Mouse (Mus musculus) kidney, postnatal 0 days (tissue): ENCODE measurements around the gene Mslnl. TPM values are rescaled to one million over a fixed set of nuclear protein-coding genes. Genes with fewer than 3 reads are reported as not detected.
A peak's percentile ranks its signal among the peaks of the same experiment; 100 is the strongest.

ENCODE experiments used
- ATAC-seq: fragments of 200-750 bp; cut with Nextera tagmentation; replicated peaks from 2 replicates; pipeline ENCODE4 v1.8.0; 2017; ENCODE audit warnings: low read depth, moderate number of reproducible peaks, moderate TSS enrichment, moderate library complexity; ENCODE audit not compliant: low FRiP score
- DNase-seq: peaks from one replicate; pipeline ENCODE4 v3.0.0-alpha.2; 2016; ENCODE audit warnings: low spot score
- H3K27ac ChIP-seq: fragments of 300-500 bp; sonication (generic); 2 replicates; pipeline ENCODE4 v1.5.1; 2014; ENCODE audit warnings: mild to moderate bottlenecking
- H3K27me3 ChIP-seq: fragments of 300-500 bp; sonication (generic); 2 replicates; pipeline ENCODE4 v1.6.1; 2014; ENCODE audit warnings: low read length, mixed read lengths; ENCODE audit not compliant: insufficient read depth
- H3K36me3 ChIP-seq: fragments of 300-500 bp; sonication (generic); 2 replicates; pipeline ENCODE4 v1.6.1; 2014; ENCODE audit warnings: low read length, mixed read lengths; ENCODE audit not compliant: insufficient read depth
- H3K4me1 ChIP-seq: fragments of 300-500 bp; sonication (generic); replicated peaks from 2 replicates; pipeline ENCODE4 v1.6.1; 2014; ENCODE audit warnings: antibody characterized with exemption, low read length, mixed read lengths; ENCODE audit not compliant: insufficient read depth
- H3K4me2 ChIP-seq: fragments of 300-500 bp; sonication (generic); 2 replicates; pipeline ENCODE4 v1.6.1; 2014; ENCODE audit warnings: mild to moderate bottlenecking, low read length, moderate library complexity, mixed read lengths
- H3K4me3 ChIP-seq: fragments of 300-500 bp; sonication (generic); replicated peaks from 2 replicates; pipeline ENCODE4 v1.5.1; 2014; ENCODE audit warnings: low read depth, low read length
- H3K9ac ChIP-seq: fragments of 300-500 bp; sonication (generic); 2 replicates; pipeline ENCODE4 v1.6.1; 2014; ENCODE audit warnings: low read depth, low read length
- H3K9me3 ChIP-seq: fragments of 300-500 bp; sonication (generic); replicated peaks from 2 replicates; pipeline ENCODE4 v1.6.1; 2016; ENCODE audit warnings: low read length, inconsistent platforms, mixed read lengths
- CTCF ChIP-seq: IDR thresholded peaks from 2 replicates; pipeline ENCODE4 v1.5.1; 2016; ENCODE audit warnings: antibody characterized with exemption, low read depth, mild to moderate bottlenecking, moderate library complexity
- WGBS: fragments of 180-500 bp; shearing (Covaris S2); extraction: QIAGEN DNeasy Blood & Tissue Kit; methylation state at CpG from one replicate; pipeline ENCODE4 v1.1.7; 2014; 5-methylcytosine and 5-hydroxymethylcytosine counted together
- polyA plus RNA-seq: library from polyadenylated mRNA; unstranded; fragments of >200 nt; fragmentation: Nextera tagmentation; extraction: Ambion mirVana; gene quantifications from 2 replicates; pipeline ENCODE4 v1.2.1, GENCODE M21; 2015

Mslnl gene
- polyA plus RNA-seq, 1 experiment from 2014 or later = not detected

- no peak overlapping the region for H3K4me3 ChIP-seq
- H3K36me3 ChIP-seq = no peaks in the 10 kb centered on the region
- ATAC-seq (no peak), DNase-seq (no peak)
- H3K4me1 ChIP-seq = no peaks in the 10 kb centered on the region
- TF ChIP-seq CTCF = no peak
- H3K9ac ChIP-seq = no peak overlapping the region
- H3K27me3 ChIP-seq = no peaks in the 10 kb centered on the region
- WGBS = 62% methylated on average over 8 of the region's 8 CpGs
- no peaks in the 10 kb centered on the region for H3K9me3 ChIP-seq
- no peak overlapping the region for H3K27ac ChIP-seq
- no peak overlapping the region for H3K4me2 ChIP-seq
Measured at GRCm38 (mm10) chr17:25760148-25760547, 24.3 kb downstream of the Mslnl start.

- no peak overlapping the region for H3K9ac ChIP-seq
- H3K4me1 ChIP-seq = no peaks in the 10 kb centered on the region
- no peaks in the 10 kb centered on the region for H3K36me3 ChIP-seq
- no peaks in the 10 kb centered on the region for H3K27me3 ChIP-seq
- WGBS = 55% methylated on average over 4 of the region's 4 CpGs
- H3K4me3 ChIP-seq = no peak overlapping the region
- no peak overlapping the region for H3K27ac ChIP-seq
- ATAC-seq (no peak), DNase-seq (no peak)
- no peaks in the 10 kb centered on the region for H3K9me3 ChIP-seq
- H3K4me2 ChIP-seq = no peak overlapping the region
- TF ChIP-seq CTCF = no peak
Measured at GRCm38 (mm10) chr17:25761561-25761970, 25.7 kb downstream of the Mslnl start.

- ATAC-seq (no peak), DNase-seq (no peak)
Measured at GRCm38 (mm10) chr17:25762591-25762990, 26.7 kb downstream of the Mslnl start.

GRCm38 (mm10) chr17:25765886-25766285, 30.0 kb downstream of the Mslnl start:
- H3K27me3 ChIP-seq = no peaks in the 10 kb centered on the region
- DNase-seq (no peak), ATAC-seq (no peak)
- no peaks in the 10 kb centered on the region for H3K36me3 ChIP-seq
- no peak for TF ChIP-seq CTCF
- no peak overlapping the region for H3K4me2 ChIP-seq
- no peaks in the 10 kb centered on the region for H3K9me3 ChIP-seq
- no peak overlapping the region for H3K27ac ChIP-seq
- 46% methylated on average over 5 of the region's 5 CpGs for WGBS
- H3K9ac ChIP-seq = no peak overlapping the region
- H3K4me1 ChIP-seq = no peaks in the 10 kb centered on the region
- H3K4me3 ChIP-seq = no peak overlapping the region

More at GRCm38 (mm10) chr17:25762591-25762990, 26.7 kb downstream of the Mslnl start:
- H3K9me3 ChIP-seq = no peaks in the 10 kb centered on the region
- no peak overlapping the region for H3K4me3 ChIP-seq
- no peaks in the 10 kb centered on the region for H3K36me3 ChIP-seq
- TF ChIP-seq CTCF = no peak
- 48% methylated on average over 3 of the region's 3 CpGs for WGBS
- H3K4me1 ChIP-seq = no peaks in the 10 kb centered on the region
- H3K9ac ChIP-seq = no peak overlapping the region
- H3K27ac ChIP-seq = no peak overlapping the region
- no peaks in the 10 kb centered on the region for H3K27me3 ChIP-seq
- no peak overlapping the region for H3K4me2 ChIP-seq

- peaks cover 3% of the 10 kb centered on the region; the same call in 1 of the 2 replicates for H3K4me1 ChIP-seq
- no peaks in the 10 kb centered on the region for H3K36me3 ChIP-seq
- no peak for TF ChIP-seq CTCF
- no peak for DNase-seq
- no peak overlapping the region for H3K4me3 ChIP-seq
- no peak overlapping the region for H3K27ac ChIP-seq
- H3K27me3 ChIP-seq = no peaks in the 10 kb centered on the region
- no peak overlapping the region for H3K4me2 ChIP-seq
- H3K9ac ChIP-seq = no peak overlapping the region
- no peaks in the 10 kb centered on the region for H3K9me3 ChIP-seq
- 53% methylated on average over 9 of the region's 9 CpGs for WGBS
- no peak for ATAC-seq
Measured at GRCm38 (mm10) chr17:25769331-25769730, 33.5 kb downstream of the Mslnl start.

- Histone ChIP-seq H3K9ac (peak within 1 kb of the TSS; percentile 72), H3K27me3 (no peaks in the 10 kb centered on the region), H3K27ac (0 out of 2 replicates have a peak within 1 kb of the TSS, but pooled peaks have one; percentile 14), H3K4me1 (peaks cover 6% of the 10 kb centered on the region; the same call in 1 of the 2 replicates), H3K4me2 (peak within 1 kb of the TSS; percentile 84), H3K4me3 (peak within 1 kb of the TSS; percentile 63), H3K9me3 (no peaks in the 10 kb centered on the region), H3K36me3 (0 out of 2 replicates have a peak, but pooled peaks cover 9% of the 10 kb centered on the region)
- TF ChIP-seq CTCF = peak; percentile 99
- WGBS = under 1% methylated on average over 37 of the region's 37 CpGs
- DNase-seq (peak; percentile 97), ATAC-seq (peak; percentile 86)
Measured at GRCm38 (mm10) chr17:25773549-25774120, 37.8 kb downstream of the Mslnl start, which contains the start of gene Narfl. TSS of gene Narfl (plus strand) at chr17:25773776.
